Mouse (Mus musculus): Measurements from ENCODE around the gene Spc25.

DNA sequence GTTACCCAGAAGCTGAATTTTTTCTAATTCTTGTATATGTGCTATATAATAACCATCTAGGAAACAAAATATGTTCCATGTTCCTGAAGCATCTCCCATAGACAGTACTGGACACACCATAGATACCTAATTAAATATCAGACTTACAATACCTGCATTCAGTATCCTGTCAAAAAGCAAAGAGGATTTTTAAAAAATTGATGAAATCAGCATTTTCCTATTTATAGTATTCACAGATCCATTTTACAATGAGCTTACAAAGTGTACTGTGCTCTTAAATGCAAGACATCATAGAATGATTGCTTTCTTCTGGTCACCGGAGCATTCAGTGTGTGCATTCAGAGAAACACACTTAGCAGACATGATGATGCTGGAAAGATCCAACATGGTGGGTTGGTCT, 41.1 kb upstream of the Spc25 start:
- TF ChIP-seq CTCF (IDR thresholded peaks at IDR 0.05; ENCODE audit: borderline replicate concordance, extremely low read depth, insufficient read depth, insufficient read length) (no peak), POLR2A (IDR thresholded peaks at IDR 0.05; ENCODE audit: borderline replicate concordance, extremely low read depth, insufficient read depth, insufficient read length, poor library complexity, severe bottlenecking) (no peak)

Measured in brain, embryonic 14.5 days (tissue).